Mouse (Mus musculus): ENCODE measurements at regions not wholly inside any gene's neighbourhood (a gene's known extent, or its start where the extent isn't known, plus 50 kb on each side); places are given as distances from the start of the nearest gene placed in this dataset.

DNA sequence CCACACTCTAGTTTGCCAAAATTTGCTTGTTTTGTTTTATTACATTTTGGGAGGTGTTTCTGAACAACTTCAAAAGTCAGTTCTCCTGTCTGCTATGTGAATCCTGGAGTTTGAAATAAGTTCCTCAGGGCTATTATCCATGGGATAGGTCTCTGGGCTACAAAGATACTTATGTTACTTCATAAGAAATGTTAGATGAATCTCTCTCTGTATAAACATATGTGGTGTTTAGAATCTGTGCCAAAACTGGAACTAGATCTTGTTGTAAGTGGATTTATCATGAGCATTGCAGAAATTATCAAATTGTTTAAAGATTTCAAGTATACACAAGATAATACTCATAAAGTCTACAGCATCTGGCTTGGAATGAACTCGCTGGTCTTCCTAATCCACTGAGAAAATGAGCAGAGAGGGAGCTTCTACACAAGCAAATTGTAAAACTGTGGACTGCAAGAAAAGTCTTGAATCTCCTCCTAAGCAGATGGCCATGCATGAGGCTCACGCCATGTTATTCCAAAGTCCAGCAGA, 355.2 kb upstream of the Robo1 start:
- DNase-seq (ENCODE audit: low read depth) = no peak

DNA sequence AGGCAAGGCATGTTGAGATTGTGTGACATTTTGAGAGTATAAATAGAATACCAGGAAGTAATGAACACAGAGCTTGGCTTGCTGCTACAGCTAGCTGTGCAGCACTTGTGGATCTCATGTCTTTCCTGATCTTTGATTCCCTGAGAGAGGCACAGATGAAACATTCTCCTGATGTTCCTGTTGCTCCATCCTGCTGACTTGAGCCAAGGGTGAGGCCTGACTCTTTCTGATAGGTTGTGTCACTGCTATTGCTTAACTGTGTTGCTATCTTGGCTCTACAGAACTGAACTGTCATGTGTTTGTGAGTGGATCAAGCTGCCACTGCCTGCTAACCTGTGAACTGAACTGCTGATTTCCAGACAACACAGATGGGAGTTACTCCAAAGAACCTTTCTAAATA, 344.5 kb upstream of the Robo1 start:
- DNase-seq (ENCODE audit: low read depth) = no peak

DNA sequence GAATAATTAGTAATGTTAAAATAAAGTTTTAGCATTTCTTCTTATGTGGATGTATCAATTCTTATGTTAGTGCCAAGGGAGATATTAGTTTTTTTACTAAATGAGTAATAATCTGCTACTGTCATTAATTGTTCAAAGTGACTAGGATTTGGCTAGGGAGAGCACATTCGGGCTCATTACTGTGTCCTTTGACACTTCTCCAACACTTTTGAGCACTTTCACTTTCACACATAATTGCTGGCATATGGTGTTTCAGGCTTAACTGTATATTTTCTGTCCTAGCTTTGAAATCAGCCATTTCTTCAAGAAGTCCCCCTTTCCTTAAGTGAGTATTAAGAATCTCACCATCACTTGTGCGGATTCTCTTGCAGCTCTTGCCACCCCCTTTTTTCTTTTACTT, 334.3 kb upstream of the Robo1 start:
- DNase-seq (ENCODE audit: low read depth) = no peak

DNA sequence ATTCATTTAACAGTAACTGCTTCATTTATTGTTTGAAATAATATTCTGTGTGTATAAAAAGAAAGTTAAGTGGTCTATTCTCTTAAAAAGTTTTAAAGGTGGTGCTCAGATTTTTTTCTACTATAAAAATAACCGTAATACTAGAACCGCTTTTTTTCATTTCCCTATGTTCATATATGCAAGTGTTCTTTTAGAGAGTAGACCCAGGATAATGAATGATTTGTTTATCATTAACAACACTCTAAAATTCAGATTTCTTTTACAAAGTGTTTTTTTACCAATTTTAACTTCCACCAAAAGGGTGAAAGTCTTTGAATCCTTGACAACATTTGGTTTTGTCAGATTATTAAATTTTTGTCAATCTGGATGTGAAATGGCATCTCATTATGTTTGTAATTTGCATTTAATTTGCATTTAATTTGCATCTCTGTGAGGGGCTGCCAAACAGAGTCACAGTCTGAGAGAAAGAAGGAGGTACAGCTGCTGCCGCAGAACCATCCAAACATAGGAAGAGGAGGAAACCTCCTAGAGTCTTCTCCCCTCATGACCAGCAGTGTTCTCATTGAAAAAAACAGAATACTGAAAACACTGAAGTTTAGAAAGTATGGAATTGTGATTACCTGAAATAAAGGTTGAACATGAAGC, 310.4 kb upstream of the Robo1 start:
- no peak for DNase-seq (ENCODE audit: low read depth)

DNA sequence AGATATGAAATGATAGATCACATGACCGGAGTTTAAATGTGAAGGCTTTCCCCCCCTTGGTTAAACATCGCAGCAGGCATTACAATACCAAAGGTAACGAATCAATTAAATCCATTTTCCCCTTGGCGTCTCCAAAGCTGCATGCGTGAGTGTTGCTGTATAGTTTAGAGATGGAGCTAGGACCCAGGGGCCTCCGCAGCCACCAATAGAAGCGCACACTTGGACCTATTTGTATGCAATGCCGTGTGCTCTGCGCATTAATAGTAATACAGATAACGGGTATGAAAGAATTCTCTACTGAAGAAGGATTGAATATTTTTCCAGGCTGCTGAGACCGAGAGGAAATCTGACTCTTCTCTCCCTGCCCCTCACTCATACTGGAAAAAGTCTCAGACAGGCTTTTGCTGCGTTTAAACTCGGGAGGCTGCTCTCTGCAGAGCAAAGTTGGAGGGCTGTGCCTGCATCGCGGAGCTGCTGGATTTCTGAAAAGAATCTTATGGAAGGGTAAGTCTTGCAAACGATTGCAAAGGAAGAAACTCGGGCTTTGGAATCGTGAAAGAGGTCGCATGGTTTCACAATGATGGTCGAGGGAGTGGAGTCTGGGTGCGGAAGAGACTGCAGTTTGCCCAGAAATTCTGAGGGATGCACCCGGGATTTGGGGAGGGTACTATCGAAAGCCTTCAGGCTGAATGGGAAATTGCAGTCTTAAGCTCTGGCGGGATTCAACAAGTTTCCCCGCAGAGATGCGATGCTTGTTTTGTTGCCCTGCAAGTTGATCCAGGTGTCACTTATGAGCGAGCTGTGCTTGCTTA, 280.5 kb upstream of the Robo1 start:
- DNase-seq (ENCODE audit: low read depth) = no peak

DNA sequence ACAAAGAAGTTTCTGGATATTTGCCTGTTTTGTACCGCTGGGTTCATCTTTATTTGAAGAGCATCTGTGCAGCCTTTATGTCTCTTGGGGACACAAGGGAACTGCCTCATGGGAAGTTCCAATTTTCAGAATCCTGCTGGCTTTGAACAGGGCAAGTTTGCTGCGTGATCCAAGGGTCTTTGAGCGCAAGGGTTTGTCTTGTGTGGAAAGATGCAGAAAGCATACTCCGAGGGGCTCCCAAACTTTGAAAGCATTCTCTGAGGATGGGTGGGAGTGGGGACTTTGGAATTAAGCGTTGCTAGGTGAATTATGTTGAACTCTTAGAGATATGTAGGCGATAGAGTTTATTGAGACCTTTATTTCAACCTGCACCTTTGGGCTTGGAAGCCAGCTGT, 279.9 kb upstream of the Robo1 start:
- no peak for DNase-seq (ENCODE audit: low read depth)

DNA sequence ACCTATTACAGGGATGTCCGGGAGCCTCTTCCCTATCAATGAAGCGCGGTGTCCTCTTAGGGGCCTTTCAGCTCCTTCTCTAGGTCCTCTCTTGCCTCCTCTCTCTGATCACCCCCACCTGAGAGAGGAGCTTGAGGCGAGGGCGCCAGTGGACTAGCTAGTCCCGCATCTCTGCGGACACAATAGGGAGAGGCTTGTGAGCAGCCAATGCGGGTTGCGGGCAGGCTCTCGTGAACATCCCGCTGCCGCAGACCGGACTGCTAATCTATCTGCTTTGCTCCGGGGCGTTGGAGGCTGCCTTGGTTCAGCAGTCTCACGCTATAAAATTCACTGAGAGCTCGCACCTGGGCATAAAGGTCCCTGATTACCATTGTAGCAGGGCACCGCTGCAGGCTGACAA, 279.3 kb upstream of the Robo1 start:
- DNase-seq (ENCODE audit: low read depth) = no peak

DNA sequence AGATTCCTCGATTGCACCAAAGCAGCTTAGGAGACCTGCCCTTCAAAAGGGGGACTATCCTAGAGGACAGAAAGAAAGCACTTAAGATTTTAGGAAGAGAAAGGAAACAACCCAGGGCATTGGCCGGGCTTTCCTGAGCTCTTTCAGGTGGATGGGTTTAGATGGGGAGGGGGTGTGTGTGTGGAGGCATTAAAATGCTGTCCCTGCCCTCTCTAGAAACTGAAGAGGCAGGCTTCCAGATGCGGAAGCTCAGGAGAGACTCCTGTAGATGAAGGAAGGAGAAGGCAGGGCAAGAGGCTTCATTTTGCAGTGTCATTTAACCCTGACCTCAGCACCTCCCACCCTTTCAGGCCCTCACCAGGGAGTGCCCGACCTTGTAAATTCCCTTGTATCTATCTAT, 278.8 kb upstream of the Robo1 start:
- no peak for DNase-seq (ENCODE audit: low read depth)

DNA sequence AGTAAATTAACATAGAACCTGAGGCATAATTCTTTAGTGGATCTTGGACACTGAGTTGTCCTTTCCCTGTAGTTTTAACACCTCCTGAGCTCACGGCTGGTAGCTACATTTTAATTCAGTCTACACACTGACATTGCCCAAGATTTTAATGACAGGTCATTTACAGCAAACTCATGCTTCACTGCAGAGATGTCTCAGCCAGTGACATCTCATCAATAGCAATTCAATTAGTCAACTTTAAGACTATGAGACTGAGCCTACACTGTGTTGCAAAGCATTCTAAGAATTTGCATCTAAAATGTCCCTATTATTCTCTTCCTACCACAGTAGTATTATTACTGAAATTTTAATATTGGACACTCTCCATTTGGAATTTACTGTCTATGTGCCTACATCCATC, 239.9 kb upstream of the Robo1 start:
- DNase-seq (ENCODE audit: low read depth) = no peak

DNA sequence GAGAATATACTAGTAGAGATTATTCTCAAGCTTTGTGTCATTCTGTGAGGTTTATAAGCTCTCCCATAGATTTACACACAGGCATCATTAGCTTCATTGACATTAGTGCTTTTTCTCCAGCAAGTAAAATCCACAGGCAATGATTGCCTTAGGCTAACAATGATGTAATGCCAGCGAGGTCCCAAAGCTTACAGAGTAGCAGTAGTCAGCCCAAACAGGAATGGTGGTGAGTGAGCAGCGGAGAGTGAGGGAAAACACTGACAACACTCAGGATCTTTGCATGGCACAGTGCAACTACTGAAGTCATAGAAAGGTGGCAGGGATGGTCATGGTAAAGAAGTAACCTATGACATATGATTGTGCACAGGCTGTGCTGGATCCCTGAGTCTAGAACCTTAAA, 238.5 kb upstream of the Robo1 start:
- DNase-seq (ENCODE audit: low read depth) = no peak

DNA sequence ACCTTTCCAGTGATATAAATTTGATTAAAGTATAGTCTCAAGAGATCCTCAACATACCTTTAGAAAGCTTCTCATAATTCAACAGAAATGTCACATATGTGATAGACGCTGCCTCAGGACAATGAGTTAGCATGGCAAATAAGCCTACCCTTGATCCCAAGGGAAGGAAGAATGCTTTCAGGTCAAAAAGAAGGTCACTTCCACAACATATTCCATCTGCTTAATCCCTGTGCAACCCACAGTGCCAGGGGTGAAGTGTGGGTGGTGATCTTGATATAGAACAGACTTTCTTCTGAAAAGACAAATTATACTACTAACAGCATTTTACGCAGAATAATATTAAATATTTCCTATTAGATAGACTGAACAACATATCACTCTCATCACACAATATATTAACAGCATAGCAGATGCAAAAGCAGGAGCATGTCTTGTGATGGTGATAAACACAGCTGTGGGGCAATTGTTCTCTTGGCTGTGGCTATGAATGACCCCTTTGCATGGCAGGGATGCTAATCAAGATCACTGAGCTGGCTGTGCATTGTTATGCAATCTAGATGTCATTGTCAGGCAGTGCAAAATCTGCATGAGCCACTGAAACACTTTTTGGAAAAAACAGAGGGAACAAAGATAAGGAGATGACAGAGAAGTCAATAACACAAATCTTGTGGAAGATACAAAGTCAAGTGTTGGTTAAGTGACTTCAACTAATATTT, 236.2 kb upstream of the Robo1 start:
- DNase-seq (ENCODE audit: low read depth) = no peak

DNA sequence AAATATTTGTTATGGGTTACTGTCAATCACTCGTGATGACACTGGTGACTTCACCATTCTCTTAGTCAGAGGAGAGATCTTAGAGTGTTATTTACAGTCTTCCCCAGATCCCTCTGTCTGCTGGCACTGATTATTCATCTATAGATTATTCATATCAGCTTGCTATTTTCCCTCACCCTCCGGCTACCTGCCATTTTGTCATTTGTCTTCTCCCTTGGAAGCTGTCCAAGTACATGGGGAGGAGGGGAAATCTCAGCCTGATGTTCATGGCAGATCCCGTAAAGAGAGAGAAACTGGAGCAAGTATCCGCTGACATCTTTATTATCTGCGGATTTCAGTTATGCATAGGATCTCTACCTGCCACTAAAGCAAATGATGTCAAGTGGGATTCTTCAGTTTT, 222.9 kb upstream of the Robo1 start:
- DNase-seq (ENCODE audit: low read depth) = no peak

DNA sequence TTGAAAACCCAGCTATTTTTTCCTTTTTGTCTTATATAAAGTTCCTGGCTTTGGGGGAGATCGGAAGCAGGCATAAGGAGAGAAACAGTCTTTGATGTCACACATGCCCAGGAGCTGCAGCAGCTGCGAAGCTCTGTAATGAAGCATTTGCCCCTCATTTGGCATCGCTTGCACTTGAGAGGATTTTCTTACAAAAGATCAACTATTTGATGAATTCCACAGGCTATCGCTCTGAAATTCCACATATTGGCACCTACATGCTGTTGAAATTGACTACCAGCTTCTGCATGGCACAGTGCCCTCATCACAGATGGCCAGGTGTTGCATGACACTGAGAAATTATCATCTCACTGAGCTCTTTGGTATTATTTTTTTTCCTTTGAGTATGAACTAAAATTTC, 220.1 kb upstream of the Robo1 start:
- DNase-seq (ENCODE audit: low read depth) = no peak

DNA sequence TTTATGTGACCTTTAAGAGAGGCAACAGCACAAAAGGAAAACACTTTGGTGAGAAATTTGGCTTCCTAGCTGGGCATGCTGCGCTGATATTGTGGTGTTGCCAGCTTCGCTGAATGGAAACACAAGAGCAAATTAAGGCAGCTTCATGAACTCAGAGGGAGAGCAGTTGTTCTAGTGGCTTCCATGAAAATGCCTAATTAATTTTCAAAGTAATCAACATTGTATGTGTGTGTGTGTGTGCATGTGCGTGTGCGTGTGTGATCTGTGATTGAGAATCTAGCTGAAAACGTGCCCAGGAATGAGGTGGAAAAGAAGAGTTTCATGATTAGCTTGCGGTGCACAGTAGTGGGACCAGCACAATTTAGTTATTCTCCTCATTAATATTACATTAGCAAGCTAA, 219.2 kb upstream of the Robo1 start:
- no peak for DNase-seq (ENCODE audit: low read depth)
